Mouse (Mus musculus): ENCODE measurements around the gene Cfap77. TPM values are rescaled to one million over a fixed set of nuclear protein-coding genes. Genes with fewer than 3 reads are reported as not detected.

The Cfap77 gene
- polyA plus RNA-seq, 1 experiment from 2014 or later, result not detected

GRCm38 (mm10) chr2:29041477-29041768, 13.4 kb downstream of the Cfap77 start:
- ATAC-seq (ENCODE audit: low read depth), result no peak
- Histone ChIP-seq H3K27ac (replicated peaks) (no peak overlapping the region), H3K9me3 (no peaks in the 10 kb centered on the region), H3K4me1 (replicated peaks) (peaks cover 35% of the 10 kb centered on the region), H3K27me3 (peaks cover 96% of the 10 kb centered on the region), H3K4me2 (no peak overlapping the region), H3K9ac (no peak overlapping the region), H3K4me3 (no peak overlapping the region), H3K36me3 (no peaks in the 10 kb centered on the region)
- 41% methylated on average over 8 of the region's 8 CpGs for WGBS

GRCm38 (mm10) chr2:29040594-29041476, 14.0 kb downstream of the Cfap77 start:
- no peaks in the 10 kb centered on the region for H3K9me3 ChIP-seq
- H3K4me1 ChIP-seq (replicated peaks), result peaks cover 29% of the 10 kb centered on the region
- ATAC-seq (ENCODE audit: low read depth), result no peak
- H3K27me3 ChIP-seq, result peaks cover 94% of the 10 kb centered on the region
- H3K9ac ChIP-seq, result peak overlapping the region; percentile 38; the same call in 1 of the 2 replicates
- no peak overlapping the region for H3K4me2 ChIP-seq
- no peak overlapping the region for H3K27ac ChIP-seq (replicated peaks)
- 8% methylated on average over 18 of the region's 18 CpGs for WGBS
- H3K4me3 ChIP-seq, result no peak overlapping the region
- H3K36me3 ChIP-seq, result no peaks in the 10 kb centered on the region

GRCm38 (mm10) chr2:29039741-29040140, 15.1 kb downstream of the Cfap77 start:
- peaks cover 89% of the 10 kb centered on the region for H3K27me3 ChIP-seq
- ATAC-seq (ENCODE audit: low read depth), result no peak
- H3K27ac ChIP-seq (replicated peaks), result no peak overlapping the region; the same call in 1 of the 2 replicates
- H3K4me2 ChIP-seq, result no peak overlapping the region
- no peak overlapping the region for H3K9ac ChIP-seq
- 20% methylated on average over 5 of the region's 5 CpGs for WGBS
- no peak overlapping the region for H3K4me3 ChIP-seq
- H3K4me1 ChIP-seq (replicated peaks), result peaks cover 27% of the 10 kb centered on the region
- H3K9me3 ChIP-seq, result no peaks in the 10 kb centered on the region
- no peaks in the 10 kb centered on the region for H3K36me3 ChIP-seq

- no peak for ATAC-seq (ENCODE audit: low read depth)
- H3K27me3 ChIP-seq, result peaks cover 73% of the 10 kb centered on the region
- peaks cover 18% of the 10 kb centered on the region for H3K4me1 ChIP-seq (replicated peaks)
- no peaks in the 10 kb centered on the region for H3K9me3 ChIP-seq
- H3K4me2 ChIP-seq, result no peak overlapping the region
- no peak overlapping the region for H3K27ac ChIP-seq (replicated peaks)
- no peaks in the 10 kb centered on the region for H3K36me3 ChIP-seq
- no peak overlapping the region for H3K9ac ChIP-seq
- WGBS, result 54% methylated on average over 8 of the region's 8 CpGs
- no peak overlapping the region for H3K4me3 ChIP-seq
Observed at GRCm38 (mm10) chr2:29035698-29036097, 19.2 kb downstream of the Cfap77 start.

- 48% methylated on average over 20 of the region's 20 CpGs for WGBS
- peaks cover 65% of the 10 kb centered on the region for H3K27me3 ChIP-seq
Observed at GRCm38 (mm10) chr2:29034542-29035475, 20.1 kb downstream of the Cfap77 start.

GRCm38 (mm10) chr2:29031951-29032350, 22.9 kb downstream of the Cfap77 start:
- Histone ChIP-seq H3K4me1 (replicated peaks) (peaks cover 15% of the 10 kb centered on the region), H3K4me2 (no peak overlapping the region), H3K4me3 (no peak overlapping the region), H3K9ac (no peak overlapping the region), H3K27ac (replicated peaks) (no peak overlapping the region), H3K36me3 (no peaks in the 10 kb centered on the region), H3K27me3 (peaks cover 56% of the 10 kb centered on the region), H3K9me3 (no peaks in the 10 kb centered on the region)
- no peak for ATAC-seq (ENCODE audit: low read depth)
- 91% methylated on average over 4 of the region's 4 CpGs for WGBS

More at GRCm38 (mm10) chr2:29034542-29035475, 20.1 kb downstream of the Cfap77 start:
- no peak overlapping the region for H3K4me3 ChIP-seq
- H3K4me1 ChIP-seq (replicated peaks), result peaks cover 18% of the 10 kb centered on the region
- H3K27ac ChIP-seq (replicated peaks), result no peak overlapping the region
- no peak for ATAC-seq (ENCODE audit: low read depth)
- H3K9me3 ChIP-seq, result no peaks in the 10 kb centered on the region
- no peak overlapping the region for H3K9ac ChIP-seq
- no peak overlapping the region for H3K4me2 ChIP-seq
- no peaks in the 10 kb centered on the region for H3K36me3 ChIP-seq

GRCm38 (mm10) chr2:29030048-29030734, 24.7 kb downstream of the Cfap77 start:
- Histone ChIP-seq H3K4me2 (peak overlapping the region; percentile 9; the same call in 1 of the 2 replicates), H3K27ac (replicated peaks) (0 out of 2 replicates have a peak overlapping the region, but pooled peaks have one; percentile 24)
- WGBS, result 37% methylated on average over 20 of the region's 20 CpGs

GRCm38 (mm10) chr2:29025284-29025683, 29.6 kb downstream of the Cfap77 start:
- H3K4me1 ChIP-seq (replicated peaks), result peaks cover 21% of the 10 kb centered on the region
- H3K9ac ChIP-seq, result no peak overlapping the region
- H3K4me2 ChIP-seq, result no peak overlapping the region
- H3K4me3 ChIP-seq, result no peak overlapping the region
- H3K9me3 ChIP-seq, result no peaks in the 10 kb centered on the region
- WGBS, result 82% methylated on average over 5 of the region's 5 CpGs
- no peak for ATAC-seq (ENCODE audit: low read depth)
- no peak overlapping the region for H3K27ac ChIP-seq (replicated peaks)
- H3K27me3 ChIP-seq, result peaks cover 54% of the 10 kb centered on the region
- no peaks in the 10 kb centered on the region for H3K36me3 ChIP-seq

More at GRCm38 (mm10) chr2:29030048-29030734, 24.7 kb downstream of the Cfap77 start:
- Histone ChIP-seq H3K27me3 (peaks cover 48% of the 10 kb centered on the region), H3K36me3 (no peaks in the 10 kb centered on the region), H3K9me3 (no peaks in the 10 kb centered on the region), H3K4me1 (replicated peaks) (peaks cover 15% of the 10 kb centered on the region), H3K4me3 (no peak overlapping the region), H3K9ac (no peak overlapping the region)
- ATAC-seq (ENCODE audit: low read depth), result peak; percentile 77

- Histone ChIP-seq H3K9ac (no peak overlapping the region), H3K4me2 (no peak overlapping the region), H3K27me3 (peaks cover 65% of the 10 kb centered on the region), H3K27ac (replicated peaks) (no peak overlapping the region), H3K4me1 (replicated peaks) (peaks cover 11% of the 10 kb centered on the region), H3K36me3 (no peaks in the 10 kb centered on the region), H3K9me3 (no peaks in the 10 kb centered on the region), H3K4me3 (no peak overlapping the region)
- ATAC-seq (ENCODE audit: low read depth), result no peak
- WGBS, result 90% methylated on average over 7 of the region's 7 CpGs
Observed at GRCm38 (mm10) chr2:29023001-29023400, 31.9 kb downstream of the Cfap77 start.

- peak overlapping the region; percentile 78 for H3K27ac ChIP-seq (replicated peaks)
Observed at GRCm38 (mm10) chr2:29021025-29021424, 33.8 kb downstream of the Cfap77 start.

GRCm38 (mm10) chr2:29018680-29019079, 36.2 kb downstream of the Cfap77 start:
- Histone ChIP-seq H3K36me3 (no peaks in the 10 kb centered on the region), H3K9ac (no peak overlapping the region), H3K4me2 (no peak overlapping the region), H3K4me1 (replicated peaks) (peaks cover 30% of the 10 kb centered on the region), H3K27ac (replicated peaks) (no peak overlapping the region), H3K9me3 (no peaks in the 10 kb centered on the region), H3K27me3 (peaks cover 68% of the 10 kb centered on the region), H3K4me3 (no peak overlapping the region)
- WGBS, result 45% methylated on average over 5 of the region's 5 CpGs
- ATAC-seq (ENCODE audit: low read depth), result no peak

More at GRCm38 (mm10) chr2:29021025-29021424, 33.8 kb downstream of the Cfap77 start:
- peak overlapping the region; percentile 12; the same call in 1 of the 2 replicates for H3K9ac ChIP-seq
- no peaks in the 10 kb centered on the region for H3K9me3 ChIP-seq
- no peak overlapping the region for H3K4me3 ChIP-seq
- H3K27me3 ChIP-seq, result peaks cover 58% of the 10 kb centered on the region
- H3K36me3 ChIP-seq, result no peaks in the 10 kb centered on the region
- ATAC-seq (ENCODE audit: low read depth), result peak; percentile 59
- WGBS, result 20% methylated on average over 17 of the region's 17 CpGs
- peaks cover 27% of the 10 kb centered on the region for H3K4me1 ChIP-seq (replicated peaks)
- H3K4me2 ChIP-seq, result 0 out of 2 replicates have a peak overlapping the region, but pooled peaks have one; percentile 21
